ENCODE assay signal across 10 mouse cellular contexts in the genomic region with DNA sequence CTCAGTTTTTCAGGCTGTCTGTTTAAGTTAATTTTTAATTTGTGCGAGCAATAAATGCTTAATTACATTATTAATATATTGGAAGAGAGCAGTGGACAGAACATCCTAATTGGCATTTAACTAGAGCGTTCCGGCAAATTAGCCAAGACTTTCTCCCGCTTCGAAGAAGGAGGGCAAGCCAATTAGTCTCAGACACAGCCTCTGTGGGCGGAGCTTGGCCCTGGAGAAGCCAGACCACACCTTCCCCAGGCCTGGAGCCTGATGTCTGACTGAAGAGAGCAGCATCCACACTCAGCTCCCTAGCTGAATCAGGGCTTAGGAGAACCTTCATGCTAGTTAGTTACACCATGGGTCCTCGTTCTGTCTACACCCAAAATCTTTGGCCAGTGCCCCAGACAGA.
DNase-seq lines count a peak whose midpoint lies in the region; ATAC-seq lines count a peak whose summit lies in the region.
"Had no signal": no experiment of that assay in that cellular context is flagged by ENCODE, and none has a peak within 500 bp of the region (broad histone marks: within the 10 kb centered on the region; RNA-seq: fewer than 3 reads in every experiment).

No protein-coding gene starts in this region.

- no peak overlapping the region for H3K4me3 ChIP-seq in hindbrain, embryonic 11.5 days (ENCODE audit: low read depth, low read length)
- H3K4me3 ChIP-seq in hindbrain, embryonic 10.5 days, result no peak overlapping the region

- peaks cover under 1% of the 10 kb centered on the region; the same call in 1 of the 2 replicates for H3K36me3 ChIP-seq in hindbrain, embryonic 11.5 days (ENCODE audit: control insufficient read depth, insufficient read depth, low read length)
- peaks cover 35% of the 10 kb centered on the region for H3K36me3 ChIP-seq in hindbrain, embryonic 10.5 days

- H3K27ac ChIP-seq in hindbrain, embryonic 11.5 days (ENCODE audit: low read depth, low read length), result no peak overlapping the region
- H3K27ac ChIP-seq in hindbrain, embryonic 10.5 days, result no peak overlapping the region

- H3K4me1 ChIP-seq in hindbrain, embryonic 11.5 days (replicated peaks; ENCODE audit: control insufficient read depth, insufficient read depth, low read length), result peaks cover 5% of the 10 kb centered on the region; the same call in 1 of the 2 replicates
- H3K4me1 ChIP-seq in hindbrain, embryonic 10.5 days (replicated peaks), result peaks cover 34% of the 10 kb centered on the region

- no peak for ATAC-seq in hindbrain, embryonic 11.5 days (ENCODE audit: low FRiP score)

- no peak overlapping the region for H3K4me2 ChIP-seq in hindbrain, embryonic 11.5 days (replicated peaks; ENCODE audit: low read depth, low read length)

- 17% methylated on average over 7 of the region's 7 CpGs for WGBS in hindbrain, embryonic 11.5 days
- 13% methylated on average over 7 of the region's 7 CpGs for WGBS in hindbrain, embryonic 10.5 days

- no peaks in the 10 kb centered on the region for H3K27me3 ChIP-seq in hindbrain, embryonic 11.5 days (ENCODE audit: control insufficient read depth, insufficient read depth, low read length)
- H3K27me3 ChIP-seq in hindbrain, embryonic 10.5 days (ENCODE audit: insufficient read depth, poor library complexity, severe bottlenecking), result peaks cover 8% of the 10 kb centered on the region; the same call in 1 of the 2 replicates

- H3K9me3 ChIP-seq in hindbrain, embryonic 11.5 days (ENCODE audit: control insufficient read depth, low read length), result no peaks in the 10 kb centered on the region
- no peaks in the 10 kb centered on the region for H3K9me3 ChIP-seq in hindbrain, embryonic 10.5 days

- peak; percentile 54 for DNase-seq in hindbrain, embryonic 11.5 days (ENCODE audit: low spot score)
- no peak for DNase-seq in hindbrain, embryonic 10.5 days (ENCODE audit: low spot score)
- DNase-seq in Muller cell, postnatal 12 days (ENCODE audit: inconsistent ontology term), result peak; percentile 33
- peak; percentile 39 for DNase-seq in embryo, embryonic 9.5 days (ENCODE audit: extremely low spot score)
- peak; percentile 54 to 61 for DNase-seq in kidney, postnatal 25 days
- no peak for DNase-seq in urinary bladder, postnatal 25 days (ENCODE audit: low spot score)
- DNase-seq in adrenal gland, postnatal 10 days, result no peak
- DNase-seq in ovary, postnatal 14 days (ENCODE audit: low spot score), result no peak
- DNase-seq: adrenal gland, adult 8-10 months; thymus, adult 18-20 months had no signal

- no peak overlapping the region for H3K9ac ChIP-seq in hindbrain, embryonic 11.5 days (ENCODE audit: low read depth, low read length)

Comparison
In these comparisons a context has a peak if more than half of its experiments do, and no peak if none do; other contexts are left out.
1. DNase-seq: peak in hindbrain, embryonic 11.5 days (single experiment), Muller cell, postnatal 12 days (single experiment), embryo, embryonic 9.5 days (single experiment) and kidney, postnatal 25 days (2 of 2); none in hindbrain, embryonic 10.5 days (single experiment), urinary bladder, postnatal 25 days (single experiment), adrenal gland, postnatal 10 days (single experiment) and ovary, postnatal 14 days (single experiment).